Mouse (Mus musculus): ENCODE data around the gene Slc43a3. TPM values are rescaled to one million over a fixed set of nuclear protein-coding genes. Genes with fewer than 3 reads are reported as not detected.

The Slc43a3 gene
- polyA plus RNA-seq, 1 experiment from 2014 or later = 107 TPM

- no peak overlapping the region for H3K27ac ChIP-seq (ENCODE audit: low read depth, low read length)
- H3K36me3 ChIP-seq (ENCODE audit: control insufficient read depth, insufficient read depth, low read length) = peaks cover 25% of the 10 kb centered on the region
- H3K27me3 ChIP-seq (replicated peaks; ENCODE audit: control insufficient read depth, insufficient read depth, low read length) = no peaks in the 10 kb centered on the region
- no peak overlapping the region for H3K9ac ChIP-seq (ENCODE audit: low read depth, low read length)
- ATAC-seq (replicated peaks; ENCODE audit: low FRiP score) = no peak
- 67% methylated on average over 2 of the region's 2 CpGs for WGBS
- H3K9me3 ChIP-seq (ENCODE audit: control insufficient read depth, low read length) = no peaks in the 10 kb centered on the region
- no peak overlapping the region for H3K4me3 ChIP-seq (ENCODE audit: low read depth, low read length)
- DNase-seq (ENCODE audit: low spot score) = no peak
- H3K4me2 ChIP-seq = no peak overlapping the region
- peaks cover 9% of the 10 kb centered on the region for H3K4me1 ChIP-seq (replicated peaks; ENCODE audit: control insufficient read depth, insufficient read depth, low read length)
Observed at GRCm38 (mm10) chr2:84941332-84941731, 5.0 kb downstream of the Slc43a3 start.

GRCm38 (mm10) chr2:84941795-84942194, 5.4 kb downstream of the Slc43a3 start:
- Histone ChIP-seq H3K4me2 (no peak overlapping the region), H3K9ac (ENCODE audit: low read depth, low read length) (no peak overlapping the region), H3K4me1 (replicated peaks; ENCODE audit: control insufficient read depth, insufficient read depth, low read length) (peaks cover 9% of the 10 kb centered on the region), H3K4me3 (ENCODE audit: low read depth, low read length) (no peak overlapping the region), H3K27ac (ENCODE audit: low read depth, low read length) (no peak overlapping the region), H3K36me3 (ENCODE audit: control insufficient read depth, insufficient read depth, low read length) (peaks cover 30% of the 10 kb centered on the region), H3K27me3 (replicated peaks; ENCODE audit: control insufficient read depth, insufficient read depth, low read length) (no peaks in the 10 kb centered on the region), H3K9me3 (ENCODE audit: control insufficient read depth, low read length) (no peaks in the 10 kb centered on the region)
- WGBS = 90% methylated on average over 4 of the region's 4 CpGs
- no peak for ATAC-seq (replicated peaks; ENCODE audit: low FRiP score)
- no peak for DNase-seq (ENCODE audit: low spot score)

- no peaks in the 10 kb centered on the region for H3K9me3 ChIP-seq (ENCODE audit: control insufficient read depth, low read length)
- H3K4me2 ChIP-seq = no peak overlapping the region
- 78% methylated on average over 3 of the region's 3 CpGs for WGBS
- no peaks in the 10 kb centered on the region for H3K27me3 ChIP-seq (replicated peaks; ENCODE audit: control insufficient read depth, insufficient read depth, low read length)
- no peak overlapping the region for H3K4me3 ChIP-seq (ENCODE audit: low read depth, low read length)
- DNase-seq (ENCODE audit: low spot score) (peak; percentile 10), ATAC-seq (replicated peaks; ENCODE audit: low FRiP score) (peak; percentile 32; the same call in 1 of the 2 replicates)
- H3K36me3 ChIP-seq (ENCODE audit: control insufficient read depth, insufficient read depth, low read length) = peaks cover 57% of the 10 kb centered on the region
- H3K27ac ChIP-seq (ENCODE audit: low read depth, low read length) = no peak overlapping the region
- no peak overlapping the region for H3K9ac ChIP-seq (ENCODE audit: low read depth, low read length)
- H3K4me1 ChIP-seq (replicated peaks; ENCODE audit: control insufficient read depth, insufficient read depth, low read length) = no peaks in the 10 kb centered on the region
Observed at GRCm38 (mm10) chr2:84947154-84947771, 10.9 kb downstream of the Slc43a3 start.

GRCm38 (mm10) chr2:84948252-84948651, 11.9 kb downstream of the Slc43a3 start:
- DNase-seq (ENCODE audit: low spot score) (peak; percentile 24), ATAC-seq (replicated peaks; ENCODE audit: low FRiP score) (no peak)
- peaks cover 57% of the 10 kb centered on the region for H3K36me3 ChIP-seq (ENCODE audit: control insufficient read depth, insufficient read depth, low read length)
- WGBS = 95% methylated on average over 7 of the region's 7 CpGs
- H3K9me3 ChIP-seq (ENCODE audit: control insufficient read depth, low read length) = no peaks in the 10 kb centered on the region
- no peak overlapping the region for H3K4me3 ChIP-seq (ENCODE audit: low read depth, low read length)
- no peak overlapping the region for H3K9ac ChIP-seq (ENCODE audit: low read depth, low read length)
- no peaks in the 10 kb centered on the region for H3K4me1 ChIP-seq (replicated peaks; ENCODE audit: control insufficient read depth, insufficient read depth, low read length)
- no peak overlapping the region for H3K4me2 ChIP-seq
- no peak overlapping the region for H3K27ac ChIP-seq (ENCODE audit: low read depth, low read length)
- no peaks in the 10 kb centered on the region for H3K27me3 ChIP-seq (replicated peaks; ENCODE audit: control insufficient read depth, insufficient read depth, low read length)

DNA sequence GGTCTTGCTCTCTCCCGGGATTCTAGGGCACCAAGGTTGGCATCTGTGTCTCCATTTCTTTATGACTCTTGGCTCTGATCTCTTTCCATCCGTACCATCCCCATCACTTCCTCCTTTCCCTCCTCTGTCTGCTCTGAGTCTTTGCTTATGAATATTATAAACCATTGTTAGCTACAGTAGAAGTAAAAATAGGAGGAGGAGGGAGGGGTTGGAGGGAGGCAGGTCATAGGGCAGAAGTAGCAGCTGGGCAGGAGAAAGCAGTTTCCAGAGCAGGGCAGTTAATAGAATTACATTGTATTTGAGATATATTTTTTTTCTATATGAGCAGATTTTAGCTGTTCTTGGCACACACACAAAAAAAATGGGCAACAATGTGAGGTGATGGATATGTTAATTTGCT, 12.3 kb downstream of the Slc43a3 start:
- Histone ChIP-seq H3K9me3 (ENCODE audit: control insufficient read depth, low read length) (no peaks in the 10 kb centered on the region), H3K36me3 (ENCODE audit: control insufficient read depth, insufficient read depth, low read length) (peaks cover 61% of the 10 kb centered on the region), H3K4me3 (ENCODE audit: low read depth, low read length) (no peak overlapping the region), H3K9ac (ENCODE audit: low read depth, low read length) (no peak overlapping the region), H3K27me3 (replicated peaks; ENCODE audit: control insufficient read depth, insufficient read depth, low read length) (no peaks in the 10 kb centered on the region), H3K27ac (ENCODE audit: low read depth, low read length) (no peak overlapping the region), H3K4me1 (replicated peaks; ENCODE audit: control insufficient read depth, insufficient read depth, low read length) (no peaks in the 10 kb centered on the region), H3K4me2 (no peak overlapping the region)
- DNase-seq (ENCODE audit: low spot score) = peak; percentile 3
- no peak for ATAC-seq (replicated peaks; ENCODE audit: low FRiP score)
- WGBS = 93% methylated on average over 2 of the region's 2 CpGs

DNA sequence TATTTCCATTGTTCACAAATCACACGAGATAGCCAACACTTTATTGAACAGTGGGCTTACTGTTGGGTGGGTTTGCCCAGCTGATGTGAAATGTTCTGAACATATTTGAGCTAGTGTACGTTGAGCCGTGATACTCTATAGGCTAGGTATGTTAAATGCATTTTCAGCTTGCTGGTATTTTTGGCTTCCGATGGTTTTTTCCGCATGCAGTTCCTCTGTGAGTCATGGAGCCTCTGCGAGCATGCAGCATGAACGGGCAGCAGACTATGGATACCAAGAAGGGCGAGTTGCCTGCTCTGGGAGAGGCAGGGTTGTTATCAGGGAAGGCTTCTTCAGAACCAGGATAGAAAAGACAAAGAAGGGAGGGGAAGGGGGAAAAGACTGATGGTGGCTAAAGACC, 14.6 kb downstream of the Slc43a3 start:
- no peaks in the 10 kb centered on the region for H3K9me3 ChIP-seq (ENCODE audit: control insufficient read depth, low read length)
- no peak overlapping the region for H3K4me2 ChIP-seq
- H3K4me1 ChIP-seq (replicated peaks; ENCODE audit: control insufficient read depth, insufficient read depth, low read length) = no peaks in the 10 kb centered on the region
- H3K27ac ChIP-seq (ENCODE audit: low read depth, low read length) = no peak overlapping the region
- 88% methylated on average over 8 of the region's 8 CpGs for WGBS
- peak; percentile 24 for DNase-seq (ENCODE audit: low spot score)
- H3K36me3 ChIP-seq (ENCODE audit: control insufficient read depth, insufficient read depth, low read length) = peaks cover 63% of the 10 kb centered on the region
- no peak overlapping the region for H3K4me3 ChIP-seq (ENCODE audit: low read depth, low read length)
- H3K9ac ChIP-seq (ENCODE audit: low read depth, low read length) = no peak overlapping the region
- no peaks in the 10 kb centered on the region for H3K27me3 ChIP-seq (replicated peaks; ENCODE audit: control insufficient read depth, insufficient read depth, low read length)
- no peak for ATAC-seq (replicated peaks; ENCODE audit: low FRiP score)

GRCm38 (mm10) chr2:84952251-84952650, 15.9 kb downstream of the Slc43a3 start:
- Histone ChIP-seq H3K36me3 (ENCODE audit: control insufficient read depth, insufficient read depth, low read length) (peaks cover 60% of the 10 kb centered on the region), H3K9ac (ENCODE audit: low read depth, low read length) (no peak overlapping the region), H3K9me3 (ENCODE audit: control insufficient read depth, low read length) (no peaks in the 10 kb centered on the region), H3K4me1 (replicated peaks; ENCODE audit: control insufficient read depth, insufficient read depth, low read length) (no peaks in the 10 kb centered on the region), H3K4me3 (ENCODE audit: low read depth, low read length) (no peak overlapping the region), H3K4me2 (no peak overlapping the region), H3K27me3 (replicated peaks; ENCODE audit: control insufficient read depth, insufficient read depth, low read length) (no peaks in the 10 kb centered on the region), H3K27ac (ENCODE audit: low read depth, low read length) (no peak overlapping the region)
- DNase-seq (ENCODE audit: low spot score) = peak; percentile 7
- WGBS = 90% methylated on average over 1 of the region's 1 CpGs
- ATAC-seq (replicated peaks; ENCODE audit: low FRiP score) = no peak

DNA sequence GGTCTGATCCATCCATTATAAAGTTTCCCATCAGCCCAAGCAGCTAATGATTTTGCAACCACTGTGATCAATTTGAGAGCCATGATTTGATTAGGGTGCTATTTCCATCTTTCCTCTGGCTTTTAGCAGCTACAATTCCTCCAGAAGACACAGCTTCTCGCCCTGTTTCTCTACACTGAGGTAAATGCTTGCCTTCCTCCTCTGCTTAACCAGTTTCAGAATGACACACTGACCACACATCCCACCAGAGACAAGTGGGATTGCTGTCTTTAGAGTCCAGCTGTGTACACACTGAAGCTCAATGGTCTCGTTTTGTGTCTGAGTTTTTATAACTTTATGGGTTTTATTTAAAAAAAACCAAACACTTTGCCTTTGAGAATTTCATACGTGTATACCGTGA, 16.3 kb downstream of the Slc43a3 start:
- H3K4me1 ChIP-seq (replicated peaks; ENCODE audit: control insufficient read depth, insufficient read depth, low read length) = no peaks in the 10 kb centered on the region
- 86% methylated on average over 4 of the region's 4 CpGs for WGBS
- no peak overlapping the region for H3K4me2 ChIP-seq
- H3K27me3 ChIP-seq (replicated peaks; ENCODE audit: control insufficient read depth, insufficient read depth, low read length) = no peaks in the 10 kb centered on the region
- no peak overlapping the region for H3K9ac ChIP-seq (ENCODE audit: low read depth, low read length)
- DNase-seq (ENCODE audit: low spot score) (peak; percentile 22), ATAC-seq (replicated peaks; ENCODE audit: low FRiP score) (no peak)
- peaks cover 61% of the 10 kb centered on the region for H3K36me3 ChIP-seq (ENCODE audit: control insufficient read depth, insufficient read depth, low read length)
- H3K4me3 ChIP-seq (ENCODE audit: low read depth, low read length) = no peak overlapping the region
- no peak overlapping the region for H3K27ac ChIP-seq (ENCODE audit: low read depth, low read length)
- H3K9me3 ChIP-seq (ENCODE audit: control insufficient read depth, low read length) = no peaks in the 10 kb centered on the region

DNA sequence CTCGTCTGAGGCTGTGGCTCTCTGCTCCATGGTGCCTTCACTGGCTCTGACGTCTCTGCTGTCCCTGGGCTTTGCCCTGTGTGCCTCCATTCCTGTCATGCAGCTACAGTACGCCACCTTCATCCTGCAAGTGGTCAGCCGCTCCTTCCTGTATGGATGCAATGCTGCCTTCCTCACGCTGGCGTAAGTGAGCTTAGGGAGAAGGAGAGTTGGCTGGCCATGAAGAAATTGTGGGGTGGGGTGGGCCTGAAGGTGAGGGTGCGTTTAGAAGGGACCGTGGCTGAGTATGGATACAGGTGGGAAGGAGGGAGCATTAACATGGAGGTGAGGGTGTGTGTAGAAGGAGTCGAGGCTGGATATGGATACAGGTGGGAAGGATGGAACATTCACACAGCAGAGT, 19.1 kb downstream of the Slc43a3 start:
- H3K9ac ChIP-seq (ENCODE audit: low read depth, low read length) = no peak overlapping the region
- no peak overlapping the region for H3K4me3 ChIP-seq (ENCODE audit: low read depth, low read length)
- H3K36me3 ChIP-seq (ENCODE audit: control insufficient read depth, insufficient read depth, low read length) = peaks cover 46% of the 10 kb centered on the region
- no peaks in the 10 kb centered on the region for H3K9me3 ChIP-seq (ENCODE audit: control insufficient read depth, low read length)
- H3K4me2 ChIP-seq = no peak overlapping the region
- no peak overlapping the region for H3K27ac ChIP-seq (ENCODE audit: low read depth, low read length)
- no peaks in the 10 kb centered on the region for H3K27me3 ChIP-seq (replicated peaks; ENCODE audit: control insufficient read depth, insufficient read depth, low read length)
- 91% methylated on average over 9 of the region's 9 CpGs for WGBS
- H3K4me1 ChIP-seq (replicated peaks; ENCODE audit: control insufficient read depth, insufficient read depth, low read length) = no peaks in the 10 kb centered on the region
- DNase-seq (ENCODE audit: low spot score) (peak; percentile 23), ATAC-seq (replicated peaks; ENCODE audit: low FRiP score) (no peak)
